ENCODE assay signal across 40 mouse cellular contexts in the genomic region with DNA sequence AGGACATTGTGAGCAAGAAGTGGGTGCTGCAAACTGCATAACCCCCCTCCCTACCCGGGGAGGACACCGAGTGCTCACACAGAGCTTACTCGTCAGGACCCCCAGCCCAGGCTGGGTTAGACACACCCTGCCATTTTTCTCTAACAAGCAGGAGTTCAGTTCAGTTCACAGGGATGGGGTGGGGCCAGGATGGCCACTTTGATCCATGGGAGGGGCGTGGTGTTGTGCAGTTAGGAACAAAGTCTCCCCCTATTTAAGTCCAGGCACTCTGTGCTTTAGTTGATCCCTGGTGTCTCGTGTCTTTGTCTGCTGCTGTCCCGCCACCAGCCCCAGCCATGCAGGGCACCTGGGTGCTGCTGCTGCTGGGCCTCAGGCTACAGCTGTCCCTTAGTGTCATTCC. TPM values are rescaled to one million over a fixed set of nuclear protein-coding genes. Genes with fewer than 3 reads are reported as not detected.
"Had no signal": no experiment of that assay in that cellular context is flagged by ENCODE, and none has a peak within 500 bp of the region (broad histone marks: within the 10 kb centered on the region; RNA-seq: fewer than 3 reads in every experiment).

A gene (plus strand): TSS at position 301 of the 400 bp plus-strand sequence.

- H3K27ac ChIP-seq: heart, adult 2 months; heart, embryonic 13.5 days; heart, embryonic 15.5 days; hindbrain, embryonic 10.5 days; hindbrain, embryonic 12.5 days; hindbrain, embryonic 14.5 days; kidney, embryonic 15.5 days; kidney, postnatal 0 days; limb, embryonic 13.5 days; limb, embryonic 15.5 days; liver, embryonic 12.5 days; liver, embryonic 14.5 days had no signal

- H3K9me3 ChIP-seq: heart, embryonic 13.5 days; heart, embryonic 15.5 days; hindbrain, embryonic 10.5 days; hindbrain, embryonic 12.5 days; kidney, embryonic 15.5 days; limb, embryonic 13.5 days; limb, embryonic 15.5 days; liver, embryonic 12.5 days had no signal

- H3K4me3 ChIP-seq: heart, adult 2 months; heart, embryonic 13.5 days; heart, embryonic 15.5 days; hindbrain, embryonic 10.5 days; hindbrain, embryonic 12.5 days; kidney, embryonic 15.5 days; limb, embryonic 13.5 days; limb, embryonic 15.5 days; liver, embryonic 12.5 days had no signal

- H3K9ac ChIP-seq: heart, embryonic 13.5 days; heart, embryonic 15.5 days; hindbrain, embryonic 12.5 days; hindbrain, embryonic 14.5 days; kidney, embryonic 15.5 days; limb, embryonic 13.5 days; limb, embryonic 15.5 days; liver, embryonic 12.5 days; liver, embryonic 14.5 days had no signal

- ATAC-seq: hindbrain, embryonic 16.5 days; inflammation-experienced regulatory T-cells, adult 6 months; liver, embryonic 12.5 days had no signal

- H3K4me1 ChIP-seq: heart, embryonic 15.5 days; liver, embryonic 12.5 days had no signal

- H3K4me2 ChIP-seq: heart, embryonic 11.5 days; heart, embryonic 13.5 days; heart, embryonic 15.5 days; hindbrain, embryonic 12.5 days; hindbrain, embryonic 14.5 days; kidney, embryonic 15.5 days; limb, embryonic 13.5 days; limb, embryonic 15.5 days; liver, embryonic 12.5 days had no signal

- DNase-seq: gastrocnemius, postnatal 25 days; heart, adult 2 months; heart, postnatal 14 days; heart, postnatal 4 days; kidney, adult 11 months; kidney, adult 2 months; kidney, adult 9 months; kidney, postnatal 14 days; kidney, postnatal 36 days; layer of hippocampus, adult 9-11 months; layer of hippocampus, postnatal 36 days; left cerebral cortex, postnatal 4 days had no signal

- H3K36me3 ChIP-seq: heart, embryonic 13.5 days; heart, embryonic 15.5 days; hindbrain, embryonic 10.5 days; hindbrain, embryonic 12.5 days; kidney, embryonic 15.5 days; limb, embryonic 13.5 days; limb, embryonic 15.5 days; liver, embryonic 12.5 days had no signal

RNA-seq across cellular contexts. Expression of the gene that starts here (rescaled TPM):
- total RNA-seq: gastrocnemius, adult 18-20 months; gastrocnemius, adult 8-10 months; gastrocnemius, postnatal 25 days; gastrocnemius, postnatal 4 days; granulocyte monocyte progenitor cell, adult 5-6 weeks; heart, adult 2 months; heart, postnatal 14 days; heart, postnatal 4 days; layer of hippocampus, adult 18-20 months; layer of hippocampus, adult 8-10 months; layer of hippocampus, postnatal 14 days; layer of hippocampus, postnatal 36 days; left cerebral cortex, adult 18-20 months; left cerebral cortex, adult 8-10 months; left cerebral cortex, postnatal 10 days; left cerebral cortex, postnatal 25 days; left cerebral cortex, postnatal 4 days; liver, adult 2 months had no signal
- polyA plus RNA-seq: heart, embryonic 11.5 days; heart, embryonic 13.5 days; heart, embryonic 15.5 days; heart, postnatal 0 days; hindbrain, embryonic 10.5 days; hindbrain, embryonic 12.5 days; hindbrain, embryonic 14.5 days; inflammation-experienced regulatory T-cells, adult 6 months; kidney, adult 2 months; kidney, embryonic 15.5 days; kidney, postnatal 0 days; limb, embryonic 11.5 days; limb, embryonic 13.5 days; limb, embryonic 15.5 days; liver, adult 2 months; liver, embryonic 12.5 days; liver, embryonic 14.5 days had no signal
